Mouse (Mus musculus): ENCODE results near the gene Rftn1.
"Not testable (repeated sequence)": the region's sequence is repeated elsewhere in the genome, so short reads cannot be mapped to it uniquely, and the experiment has no call there.

Gene Rftn1

DNA sequence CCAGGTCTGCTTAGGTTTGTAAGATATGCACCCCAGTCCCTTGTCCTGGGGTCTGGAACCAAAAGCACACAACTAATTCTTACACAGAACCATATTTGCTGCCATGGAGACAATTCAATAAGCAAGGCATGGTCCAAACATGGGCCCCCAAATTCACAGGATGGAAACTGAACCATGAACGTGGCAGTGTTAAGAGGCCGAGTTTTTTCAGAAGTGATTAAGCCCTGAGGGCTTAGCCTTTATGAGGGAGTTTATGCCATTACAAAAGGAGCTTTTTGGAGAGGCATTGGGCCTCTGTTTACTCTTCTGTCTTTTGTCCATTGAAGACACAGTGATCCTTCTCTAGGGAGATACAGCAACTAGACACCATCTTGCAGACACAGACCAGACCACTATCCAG lies 63.9 kb downstream of the Rftn1 start:
- DNase-seq, result no peak

DNA sequence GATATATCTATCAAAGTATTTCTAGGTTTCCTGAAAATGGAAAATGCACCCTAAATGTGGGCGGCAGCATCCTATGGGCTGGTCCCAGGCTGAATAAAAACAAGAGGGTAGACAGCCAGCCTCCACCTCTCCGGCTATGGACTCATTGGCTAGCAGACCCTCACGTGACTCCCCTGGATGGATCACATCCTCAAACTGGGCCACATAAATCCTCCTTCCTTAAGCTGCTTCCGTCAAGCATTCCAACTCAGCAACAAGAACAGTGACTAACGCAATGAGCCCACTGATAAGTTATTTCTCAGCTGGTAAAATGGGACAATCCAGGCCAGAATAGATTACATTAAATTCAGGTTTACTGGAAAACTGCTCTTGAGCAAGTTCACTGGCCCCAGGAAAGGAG lies 64.6 kb downstream of the Rftn1 start:
- no peak for DNase-seq

DNA sequence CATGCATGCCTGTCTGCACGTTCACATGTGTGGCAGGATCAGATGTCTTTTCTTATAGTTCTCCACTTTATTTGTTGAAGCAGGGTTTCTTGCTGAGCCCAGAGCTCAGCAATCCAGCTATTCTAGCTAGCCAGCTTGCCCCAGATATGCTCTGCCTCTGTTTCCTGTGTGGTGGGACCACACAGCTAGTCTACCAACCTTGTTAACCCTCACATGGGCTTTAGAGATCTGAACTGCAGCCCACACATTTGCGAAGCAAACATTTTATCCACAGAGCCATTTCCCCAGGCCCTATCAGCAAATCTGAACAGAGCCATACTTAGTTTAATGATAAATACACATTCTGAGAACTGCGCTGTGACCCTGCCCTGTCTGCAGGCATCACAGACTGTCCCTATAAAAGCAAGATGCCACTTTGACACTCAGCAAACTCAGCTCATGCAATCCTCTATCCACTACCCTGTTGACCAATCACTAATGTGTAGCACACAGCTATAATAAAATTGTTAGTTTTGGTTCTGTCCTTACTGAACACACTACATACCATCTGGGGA lies 65.2 kb downstream of the Rftn1 start:
- DNase-seq, result no peak

- no peak for DNase-seq
Measured at GRCm38 (mm10) chr17:50124708-50125107, 65.8 kb downstream of the Rftn1 start.

DNA sequence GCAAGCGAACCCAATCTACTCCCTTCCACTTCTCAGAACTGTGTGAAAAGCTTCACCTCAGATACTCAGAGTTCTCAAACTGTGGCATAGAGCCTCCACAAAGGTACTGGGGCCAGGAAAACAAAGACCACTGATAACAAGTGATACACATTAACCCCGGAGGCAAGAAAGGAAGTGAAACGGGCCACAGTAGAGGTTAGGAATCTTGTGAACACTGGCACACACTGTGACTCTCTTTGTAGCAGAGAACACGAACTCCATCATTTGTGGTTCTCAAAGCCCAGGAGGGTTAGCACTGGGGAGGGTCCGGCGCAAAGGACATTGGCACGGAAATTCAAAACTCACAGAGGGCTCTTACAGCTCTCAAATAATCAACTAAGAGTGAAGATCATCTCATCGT lies 67.9 kb downstream of the Rftn1 start:
- DNase-seq, result no peak

GRCm38 (mm10) chr17:50120098-50120497 lies 70.4 kb downstream of the Rftn1 start:
- DNase-seq, result no peak

- no peak for DNase-seq
Measured at GRCm38 (mm10) chr17:50117461-50117860, 73.0 kb downstream of the Rftn1 start.

DNA sequence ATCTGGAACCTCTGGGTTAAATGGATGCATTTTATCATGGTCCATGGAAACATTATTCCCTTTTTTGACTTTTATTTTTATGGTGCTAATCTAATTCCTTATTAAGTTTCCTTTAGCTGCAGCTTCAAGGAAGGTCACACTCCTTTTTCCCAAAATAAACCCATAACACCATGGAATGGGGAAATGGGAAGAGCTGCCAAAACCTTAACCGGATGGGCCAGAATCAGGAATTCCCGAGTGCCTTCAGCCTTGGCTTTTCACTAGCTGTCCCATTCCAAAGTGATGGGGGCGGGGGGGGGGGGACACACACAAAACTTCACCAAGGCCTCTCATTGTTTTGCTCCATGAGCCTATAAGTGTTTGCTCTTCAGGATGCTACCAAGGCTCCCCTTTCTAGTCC lies 73.5 kb downstream of the Rftn1 start:
- DNase-seq, result no peak

- not testable (repeated sequence) for DNase-seq
Measured at GRCm38 (mm10) chr17:50116401-50116800, 74.1 kb downstream of the Rftn1 start.

- DNase-seq, result not testable (repeated sequence)
Measured at GRCm38 (mm10) chr17:50115716-50116115, 74.8 kb downstream of the Rftn1 start.

GRCm38 (mm10) chr17:50114659-50115058 lies 75.8 kb downstream of the Rftn1 start:
- DNase-seq, result no peak

DNA sequence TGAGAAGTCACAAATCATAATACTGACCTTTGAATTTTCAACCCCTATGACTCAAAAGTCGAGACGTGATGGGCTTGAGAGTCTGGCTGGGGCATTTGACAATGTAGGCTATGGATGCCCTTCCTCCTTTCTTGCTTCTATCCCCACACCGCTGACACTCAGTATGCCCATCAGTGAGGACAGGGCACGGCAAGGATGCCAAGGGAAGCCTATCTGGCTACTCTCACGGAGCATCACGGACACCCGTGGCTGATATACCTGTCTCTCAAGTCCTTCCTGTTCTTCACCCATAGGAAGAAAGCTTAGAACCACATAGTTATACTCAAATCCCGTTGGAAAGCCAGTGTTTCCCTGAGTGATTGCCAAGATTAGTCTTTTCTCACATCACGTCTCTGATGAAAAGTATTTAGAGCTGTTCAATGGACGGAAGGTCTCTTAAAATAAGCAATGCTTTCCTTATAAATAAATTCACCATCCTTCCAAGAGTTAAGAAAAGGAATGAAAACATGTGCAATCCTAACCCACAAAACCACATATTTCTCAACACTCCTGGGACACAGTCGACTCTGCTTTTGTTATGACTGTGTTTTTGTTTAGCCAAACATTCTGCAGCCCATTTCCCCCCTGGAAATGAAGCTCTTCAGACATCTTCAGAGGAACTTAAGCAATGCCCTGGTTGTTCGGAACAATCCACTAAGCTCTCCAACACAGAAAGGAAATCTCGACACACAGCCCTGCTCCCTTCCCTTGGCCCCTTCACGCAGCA lies 79.6 kb downstream of the Rftn1 start:
- DNase-seq, result no peak

DNA sequence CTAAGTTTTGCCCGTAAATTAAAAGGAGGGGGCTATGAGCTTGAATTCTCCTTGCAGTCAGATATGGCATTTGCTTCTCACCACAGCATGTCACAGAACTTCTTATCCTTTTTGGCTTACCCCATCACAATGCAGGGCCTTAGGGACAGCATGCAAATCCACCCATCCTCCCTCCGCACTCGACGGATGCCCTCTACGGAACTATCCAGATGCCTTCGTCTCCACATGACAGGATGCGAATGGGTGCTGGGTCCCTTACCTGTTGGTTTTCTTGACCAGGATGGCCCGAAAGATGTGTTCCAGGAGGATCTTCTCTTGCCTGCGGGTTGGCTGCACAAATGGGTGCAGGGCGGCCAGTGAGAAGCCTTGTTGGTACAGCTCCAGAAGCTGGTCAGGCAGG lies 83.7 kb downstream of the Rftn1 start:
- no peak for DNase-seq

GRCm38 (mm10) chr17:50104131-50104530 lies 86.3 kb downstream of the Rftn1 start:
- DNase-seq, result no peak

DNA sequence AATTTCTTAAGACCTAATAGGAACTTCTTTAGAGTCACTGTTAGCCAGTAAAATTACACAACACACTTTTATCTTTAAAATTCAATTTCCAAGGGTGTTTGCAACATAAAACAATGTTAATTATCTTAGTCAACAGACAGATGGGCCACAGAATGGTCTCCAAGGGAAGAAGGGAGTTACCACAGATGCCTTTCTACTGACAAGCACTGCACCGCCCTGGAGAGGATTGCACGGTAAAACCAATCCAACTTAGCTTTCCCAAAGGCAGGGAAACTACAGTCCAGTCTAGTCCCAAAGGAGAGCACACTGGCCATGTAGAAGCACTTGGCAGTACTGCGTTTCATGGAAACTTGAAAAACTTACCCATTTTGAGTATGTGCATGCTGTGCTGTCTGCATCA lies 89.1 kb downstream of the Rftn1 start:
- DNase-seq, result no peak

- DNase-seq, result no peak
Measured at GRCm38 (mm10) chr17:50100070-50100469, 90.4 kb downstream of the Rftn1 start.

GRCm38 (mm10) chr17:50099378-50099777 lies 91.1 kb downstream of the Rftn1 start:
- no peak for DNase-seq

GRCm38 (mm10) chr17:50098297-50098696 lies 92.2 kb downstream of the Rftn1 start:
- no peak for DNase-seq

GRCm38 (mm10) chr17:50097831-50098230 lies 92.6 kb downstream of the Rftn1 start:
- no peak for DNase-seq

DNA sequence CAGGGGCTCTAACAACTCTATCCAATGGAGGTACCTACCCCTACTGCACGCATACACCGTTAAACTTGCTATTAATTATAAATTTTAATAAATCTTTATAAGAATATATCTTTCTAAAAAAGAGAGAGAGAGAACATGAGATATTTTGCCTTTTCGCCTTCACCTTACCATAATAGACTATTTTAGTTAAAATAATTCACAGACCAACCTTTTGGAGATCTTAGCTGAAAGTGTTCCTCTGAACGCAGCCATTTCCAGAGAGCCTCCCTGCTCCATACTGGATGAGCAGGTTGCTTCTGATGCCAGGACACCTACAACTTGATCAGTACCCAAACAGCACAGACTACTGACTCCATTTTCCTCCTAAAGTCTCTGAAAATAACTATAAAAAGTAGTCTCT lies 94.2 kb downstream of the Rftn1 start:
- no peak for DNase-seq

GRCm38 (mm10) chr17:50094596-50094995 lies 95.9 kb downstream of the Rftn1 start:
- no peak for DNase-seq

DNA sequence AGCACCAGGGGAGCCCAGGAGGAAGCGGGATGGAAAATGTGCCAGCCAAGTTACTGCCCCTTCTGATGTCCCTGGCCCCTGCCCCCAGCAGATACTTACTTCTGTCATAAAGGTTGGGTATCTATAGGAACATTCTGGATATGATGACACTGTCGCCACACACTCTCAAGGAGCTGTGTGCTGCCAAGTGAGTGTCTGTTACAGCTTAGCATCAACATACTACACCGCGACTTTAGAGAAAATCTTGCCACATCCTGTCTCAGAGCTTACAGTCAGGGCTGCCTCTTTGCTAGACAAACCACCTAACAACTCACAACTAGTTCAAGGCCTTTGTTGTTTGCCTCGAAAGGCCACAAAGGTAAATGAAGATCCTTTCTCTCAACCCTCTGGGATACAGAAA lies 96.4 kb downstream of the Rftn1 start:
- DNase-seq, result no peak

- DNase-seq, result no peak
Measured at GRCm38 (mm10) chr17:50093356-50093755, 97.1 kb downstream of the Rftn1 start.

DNA sequence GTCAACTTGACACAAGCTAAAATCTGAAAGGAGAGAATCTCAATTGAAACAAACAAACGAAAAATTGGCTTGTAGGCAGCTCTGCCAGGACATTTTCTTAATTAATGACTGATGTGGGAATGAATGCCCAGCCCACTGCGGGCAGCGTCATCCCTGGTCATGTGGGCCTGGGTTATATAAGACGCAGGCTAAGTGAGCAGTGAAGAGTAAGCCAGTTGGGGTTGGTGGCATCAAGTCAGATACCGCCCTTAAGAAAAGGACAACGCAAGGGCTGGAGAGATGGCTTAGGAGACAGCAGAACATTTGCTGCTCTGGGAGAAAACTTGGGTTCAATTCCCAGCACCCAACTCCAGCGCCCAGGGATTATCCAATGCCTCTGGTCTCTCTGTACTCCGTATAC lies 97.6 kb downstream of the Rftn1 start:
- DNase-seq, result no peak

DNA sequence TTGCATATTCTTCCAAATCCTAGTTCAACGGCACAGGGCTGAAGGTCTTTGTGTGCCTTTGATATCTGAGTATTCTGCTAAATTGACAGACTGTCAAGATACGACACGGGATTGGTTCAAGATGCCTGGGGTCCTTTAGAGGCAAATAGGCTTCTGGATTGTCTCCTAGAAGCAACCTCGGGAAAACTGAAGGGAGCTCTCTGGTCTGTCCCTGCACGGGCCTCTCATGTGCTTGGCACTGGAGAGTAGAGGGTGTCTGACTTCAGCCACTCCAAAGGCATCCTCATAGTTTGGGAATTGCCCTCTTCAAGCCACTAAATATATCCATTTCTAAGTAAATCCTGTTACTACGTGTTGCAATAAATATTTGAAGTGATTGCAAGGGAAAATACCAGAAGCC lies 98.6 kb downstream of the Rftn1 start:
- DNase-seq, result no peak
